Mouse (Mus musculus): Measurements from ENCODE around the gene Nnat.

Gene Nnat

DNA sequence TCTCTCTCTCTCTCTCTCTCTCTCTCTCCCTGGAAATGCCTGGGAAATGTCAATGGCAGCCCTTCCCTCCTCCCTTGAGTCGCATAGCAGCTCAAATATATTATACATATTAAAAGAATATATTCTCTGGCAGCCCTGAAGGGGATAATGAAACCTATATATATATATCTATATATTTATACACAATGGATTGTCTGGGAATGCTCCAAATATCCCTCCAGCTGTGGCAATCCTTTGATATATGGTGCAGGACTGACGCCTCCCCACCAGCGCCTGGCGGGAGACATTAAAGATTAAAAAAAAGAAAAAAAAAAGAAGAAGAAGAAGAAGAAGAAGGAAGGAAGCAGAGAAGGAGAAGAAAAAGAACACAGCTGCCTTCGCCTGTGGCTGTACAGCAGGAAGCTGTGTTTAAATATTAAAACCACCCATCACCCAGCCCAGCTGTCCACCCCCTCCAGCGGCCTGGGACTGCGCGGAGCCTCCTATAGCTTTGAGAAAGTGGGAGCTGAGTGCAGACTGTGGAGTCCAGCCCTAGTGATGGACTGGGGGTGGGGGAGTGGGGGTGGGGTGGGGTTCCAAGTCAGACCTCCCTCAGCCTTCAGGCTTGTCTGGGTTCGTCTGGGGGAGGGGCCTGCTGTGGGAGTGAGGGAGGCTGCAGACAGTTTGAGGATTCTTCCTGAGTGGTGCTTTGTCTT is 47.8 kb downstream of the Nnat start:
- DNase-seq = no peak

DNA sequence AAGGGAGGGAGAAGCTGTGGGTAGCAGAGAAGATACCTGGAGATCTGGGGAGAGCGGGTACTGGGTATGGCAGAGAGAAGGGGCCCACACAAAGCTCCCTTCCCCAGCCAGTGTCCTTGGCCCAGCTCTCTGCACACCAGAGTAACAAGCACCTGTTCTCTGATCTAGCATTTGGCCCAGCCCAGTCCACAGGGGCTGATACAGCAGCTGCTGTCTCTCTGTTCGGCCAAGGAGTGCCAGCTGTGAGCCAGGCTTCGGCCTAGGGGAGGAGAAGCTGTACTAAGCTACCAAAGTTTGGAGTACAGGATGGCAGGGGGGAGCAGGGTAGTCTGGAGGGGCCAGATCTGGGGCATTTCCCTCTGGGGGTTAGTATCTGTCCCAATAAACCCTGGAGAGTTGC is 51.9 kb downstream of the Nnat start:
- DNase-seq = no peak

Measured in cerebellum, adult 11 months (tissue).